Mouse (Mus musculus) thymus, adult 2 months (tissue): Measurements from ENCODE around the gene Olfr706.

Source experiments
- CTCF ChIP-seq: fragments of 200-500 bp; IDR thresholded peaks from 2 replicates; pipeline ENCODE4 v1.5.1; 2012; ENCODE audit warnings: mild to moderate bottlenecking, control low read depth, low read length, moderate library complexity, borderline replicate concordance; ENCODE audit not compliant: control insufficient read depth, poor library complexity, insufficient read depth; ENCODE audit errors: extremely low read depth
- POLR2A ChIP-seq: fragments of 200-500 bp; IDR thresholded peaks from 2 replicates; pipeline ENCODE4 v1.6.1; 2012; ENCODE audit warnings: mild to moderate bottlenecking, low read length, control low read depth, moderate library complexity; ENCODE audit not compliant: control insufficient read depth, poor library complexity, insufficient read depth; ENCODE audit errors: extremely low read depth

DNA sequence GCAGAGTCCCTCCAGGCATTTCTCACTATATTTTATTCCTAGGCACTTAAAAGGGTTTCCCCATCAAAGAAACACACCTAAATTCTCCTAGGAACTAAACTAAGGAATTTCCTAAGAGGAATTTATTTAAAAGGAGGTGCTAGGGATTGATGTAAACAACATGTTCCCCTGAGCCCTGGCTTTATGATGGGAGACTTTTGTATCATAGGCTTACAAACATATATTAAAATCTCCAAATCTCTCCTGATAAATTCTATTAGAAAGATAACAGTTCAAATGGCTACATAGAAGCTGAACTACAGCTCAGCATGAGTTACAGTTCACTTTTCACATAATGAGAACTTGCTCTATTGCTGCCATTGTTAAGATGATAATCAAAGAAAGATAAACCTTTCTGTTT lies 54.2 kb downstream of the Olfr706 start, which contains the start of gene Olfr702:
- TF ChIP-seq POLR2A (no peak), CTCF (no peak)
